Mouse (Mus musculus) small intestine, adult 2 months (tissue): ENCODE measurements around the gene Wsb2. TPM values are rescaled to one million over a fixed set of nuclear protein-coding genes. Genes with fewer than 3 reads are reported as not detected.
"Not testable (repeated sequence)": the region's sequence is repeated elsewhere in the genome, so short reads cannot be mapped to it uniquely, and the experiment has no call there.

ENCODE experiments used
- H3K27ac ChIP-seq: fragments of 200-500 bp; 2 replicates; pipeline ENCODE4 v1.5.1; 2012; ENCODE audit warnings: low read depth, low read length, control low read depth, inconsistent platforms; ENCODE audit not compliant: insufficient read depth
- H3K27me3 ChIP-seq: fragments of 200-500 bp; 2 replicates; pipeline ENCODE4 v1.6.1; 2012; ENCODE audit warnings: mild to moderate bottlenecking, moderate library complexity, low read length, inconsistent platforms; ENCODE audit not compliant: control insufficient read depth, insufficient read depth
- H3K36me3 ChIP-seq: fragments of 200-500 bp; 2 replicates; pipeline ENCODE4 v1.6.1; 2012; ENCODE audit warnings: mild to moderate bottlenecking, low read length, control low read depth, inconsistent platforms; ENCODE audit not compliant: control insufficient read depth, insufficient read depth
- H3K4me1 ChIP-seq: fragments of 200-500 bp; 2 replicates; pipeline ENCODE4 v1.6.1; 2012; ENCODE audit warnings: low read length, inconsistent platforms, mixed read lengths; ENCODE audit not compliant: control insufficient read depth, insufficient read depth, insufficient read length
- H3K4me3 ChIP-seq: fragments of 200-500 bp; 2 replicates; pipeline ENCODE4 v1.5.1; 2012; ENCODE audit warnings: low read depth, mild to moderate bottlenecking, control low read depth, inconsistent platforms, low read length, moderate library complexity
- CTCF ChIP-seq: fragments of 200-500 bp; IDR thresholded peaks from 2 replicates; pipeline ENCODE4 v1.5.1; 2012; ENCODE audit warnings: low read depth, mild to moderate bottlenecking, control low read depth, inconsistent platforms, low read length, moderate library complexity, mixed read lengths; ENCODE audit not compliant: insufficient replicate concordance, insufficient read length; ENCODE audit errors: extremely low read depth
- POLR2A ChIP-seq: fragments of 200-500 bp; IDR thresholded peaks from 2 replicates; pipeline ENCODE4 v1.6.1; 2012; ENCODE audit warnings: low read depth, mild to moderate bottlenecking, control low read depth, inconsistent platforms, low read length, moderate library complexity
- WGBS: fragments of 180-500 bp; shearing (Covaris S2); methylation state at CpG from one replicate; pipeline ENCODE4 v1.1.7; 2018; 5-methylcytosine and 5-hydroxymethylcytosine counted together
- polyA plus RNA-seq: library from polyadenylated mRNA; depleted of rRNA; stranded (reverse); fragments of >200 nt; gene quantifications from 2 replicates; pipeline ENCODE4 v1.2.3, GENCODE M21; 2012

The Wsb2 gene
- polyA plus RNA-seq, 1 experiment: 194 TPM

DNA sequence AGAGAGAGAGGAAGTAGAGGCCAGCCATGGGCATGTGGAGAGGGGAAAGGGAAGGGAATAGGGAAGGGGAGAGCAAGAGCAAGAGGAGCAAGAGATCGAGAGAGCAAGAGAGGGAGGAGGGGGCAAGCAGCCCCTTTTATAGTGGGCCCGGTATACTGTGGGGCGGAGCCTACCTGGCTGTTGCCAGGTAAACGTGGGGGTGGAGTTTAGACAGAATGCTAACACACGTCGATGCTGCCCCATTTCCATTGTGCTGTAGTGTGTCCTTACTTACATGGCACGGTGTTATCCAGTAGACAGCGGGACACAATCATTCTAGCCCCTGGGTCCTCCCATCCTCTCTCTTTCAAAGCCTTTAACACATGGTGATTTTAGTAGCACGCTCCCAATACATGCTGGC lies 42.2 kb downstream of the Wsb2 start:
- TF ChIP-seq POLR2A: no peak
- no peak for TF ChIP-seq CTCF
- Histone ChIP-seq H3K4me3 (no peak overlapping the region), H3K36me3 (no peaks in the 10 kb centered on the region), H3K27ac (no peak overlapping the region), H3K27me3 (no peaks in the 10 kb centered on the region), H3K4me1 (no peaks in the 10 kb centered on the region)
- 66% methylated on average over 9 of the region's 9 CpGs for WGBS

DNA sequence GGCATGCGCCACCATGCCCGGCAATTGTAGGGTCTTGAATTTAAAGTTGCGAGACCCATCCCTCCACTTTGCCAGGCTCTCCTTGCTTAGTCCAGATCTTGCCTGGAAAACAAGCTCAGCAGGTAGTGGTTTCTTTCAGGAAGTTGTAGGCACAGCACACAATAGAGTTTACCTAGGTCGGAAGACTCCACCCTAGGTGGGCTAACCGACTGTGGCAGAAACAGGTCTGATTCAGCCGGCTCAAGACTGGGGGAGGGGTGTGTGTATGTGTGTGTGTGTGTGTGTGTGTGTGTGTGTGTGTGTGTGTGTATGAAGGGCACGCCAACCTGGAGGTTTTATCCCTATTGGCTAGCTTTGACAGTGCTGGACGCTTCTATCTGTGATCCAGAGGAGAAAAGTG lies 46.5 kb downstream of the Wsb2 start:
- no peak overlapping the region for H3K4me3 ChIP-seq
- no peaks in the 10 kb centered on the region for H3K36me3 ChIP-seq
- TF ChIP-seq POLR2A (no peak), CTCF (no peak)
- no peak overlapping the region for H3K27ac ChIP-seq
- no peaks in the 10 kb centered on the region for H3K4me1 ChIP-seq
- 66% methylated on average over 8 of the region's 8 CpGs for WGBS
- H3K27me3 ChIP-seq: no peaks in the 10 kb centered on the region

DNA sequence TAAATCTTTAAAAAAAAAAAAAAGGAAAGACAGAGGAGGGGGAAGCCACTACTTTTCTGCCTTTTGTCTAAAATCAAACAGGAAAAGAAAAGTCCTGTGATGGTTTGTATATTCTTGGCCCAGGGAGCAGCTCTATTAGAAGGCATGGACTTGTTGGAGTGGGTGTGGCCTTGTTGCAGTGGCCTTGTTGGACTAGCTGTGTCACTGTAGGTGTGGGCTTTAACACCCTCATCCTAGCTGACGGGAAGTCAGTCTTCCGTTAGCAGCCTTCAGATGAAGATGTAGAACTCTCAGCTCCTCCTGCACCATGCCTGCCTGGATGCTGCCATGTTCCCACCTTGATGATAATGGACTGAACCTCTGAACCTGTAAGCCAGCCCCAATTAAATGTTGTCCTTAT lies 47.6 kb downstream of the Wsb2 start:
- not testable (repeated sequence) for H3K4me1 ChIP-seq, H3K36me3 ChIP-seq, H3K27me3 ChIP-seq, H3K4me3 ChIP-seq, H3K27ac ChIP-seq
- WGBS: 93% methylated on average over 2 of the region's 2 CpGs

DNA sequence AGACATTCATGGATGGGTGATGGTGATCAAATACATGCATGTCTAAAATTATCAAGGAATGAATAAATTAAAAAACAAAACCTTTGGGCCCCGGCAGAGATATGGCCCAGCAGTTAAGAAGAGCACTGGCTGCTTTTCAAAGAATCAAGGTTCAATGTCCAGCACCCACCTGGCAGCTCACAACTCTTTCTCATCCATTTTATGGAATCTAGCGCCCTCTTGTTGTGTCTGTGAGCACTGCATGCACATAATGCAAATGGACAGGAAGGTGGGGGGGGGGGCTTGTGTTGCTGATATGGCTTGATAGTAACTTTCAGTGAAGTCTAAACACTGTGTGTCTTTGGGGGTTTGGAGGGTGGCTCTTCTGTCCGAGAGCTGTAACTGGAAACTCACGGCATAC lies 51.1 kb downstream of the Wsb2 start:
- no peak overlapping the region for H3K4me3 ChIP-seq
- peaks cover 5% of the 10 kb centered on the region; the same call in 1 of the 2 replicates for H3K4me1 ChIP-seq
- TF ChIP-seq CTCF (peak; percentile 62; the same call in 1 of the 2 replicates), POLR2A (no peak)
- 56% methylated on average over 4 of the region's 4 CpGs for WGBS
- no peak overlapping the region for H3K27ac ChIP-seq
- peaks cover 2% of the 10 kb centered on the region; the same call in 1 of the 2 replicates for H3K27me3 ChIP-seq
- H3K36me3 ChIP-seq: no peaks in the 10 kb centered on the region

DNA sequence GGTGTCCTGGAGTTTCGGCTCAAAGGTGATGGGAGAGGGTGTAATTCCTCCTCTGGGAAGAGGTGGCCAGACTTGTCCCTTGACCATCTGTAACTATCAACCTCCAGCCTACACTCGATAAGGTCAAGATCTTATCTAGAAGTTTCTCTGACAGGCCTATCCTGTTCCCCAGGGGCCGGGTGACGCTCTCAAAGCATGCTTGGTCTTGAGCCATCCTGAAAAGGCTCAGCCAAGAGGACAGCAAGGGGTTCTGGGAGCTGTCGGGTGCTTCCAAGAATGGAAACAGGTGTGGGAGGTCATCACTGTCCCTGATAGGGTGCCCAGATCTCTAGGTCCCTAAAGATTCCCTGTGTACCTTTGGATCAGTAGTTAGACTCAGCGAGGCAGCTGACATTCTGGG lies 52.3 kb downstream of the Wsb2 start:
- Histone ChIP-seq H3K4me3 (no peak overlapping the region), H3K27me3 (peaks cover 13% of the 10 kb centered on the region), H3K4me1 (peaks cover 7% of the 10 kb centered on the region; the same call in 1 of the 2 replicates), H3K36me3 (no peaks in the 10 kb centered on the region), H3K27ac (no peak overlapping the region)
- TF ChIP-seq POLR2A (no peak), CTCF (no peak)
- WGBS: 54% methylated on average over 6 of the region's 6 CpGs

DNA sequence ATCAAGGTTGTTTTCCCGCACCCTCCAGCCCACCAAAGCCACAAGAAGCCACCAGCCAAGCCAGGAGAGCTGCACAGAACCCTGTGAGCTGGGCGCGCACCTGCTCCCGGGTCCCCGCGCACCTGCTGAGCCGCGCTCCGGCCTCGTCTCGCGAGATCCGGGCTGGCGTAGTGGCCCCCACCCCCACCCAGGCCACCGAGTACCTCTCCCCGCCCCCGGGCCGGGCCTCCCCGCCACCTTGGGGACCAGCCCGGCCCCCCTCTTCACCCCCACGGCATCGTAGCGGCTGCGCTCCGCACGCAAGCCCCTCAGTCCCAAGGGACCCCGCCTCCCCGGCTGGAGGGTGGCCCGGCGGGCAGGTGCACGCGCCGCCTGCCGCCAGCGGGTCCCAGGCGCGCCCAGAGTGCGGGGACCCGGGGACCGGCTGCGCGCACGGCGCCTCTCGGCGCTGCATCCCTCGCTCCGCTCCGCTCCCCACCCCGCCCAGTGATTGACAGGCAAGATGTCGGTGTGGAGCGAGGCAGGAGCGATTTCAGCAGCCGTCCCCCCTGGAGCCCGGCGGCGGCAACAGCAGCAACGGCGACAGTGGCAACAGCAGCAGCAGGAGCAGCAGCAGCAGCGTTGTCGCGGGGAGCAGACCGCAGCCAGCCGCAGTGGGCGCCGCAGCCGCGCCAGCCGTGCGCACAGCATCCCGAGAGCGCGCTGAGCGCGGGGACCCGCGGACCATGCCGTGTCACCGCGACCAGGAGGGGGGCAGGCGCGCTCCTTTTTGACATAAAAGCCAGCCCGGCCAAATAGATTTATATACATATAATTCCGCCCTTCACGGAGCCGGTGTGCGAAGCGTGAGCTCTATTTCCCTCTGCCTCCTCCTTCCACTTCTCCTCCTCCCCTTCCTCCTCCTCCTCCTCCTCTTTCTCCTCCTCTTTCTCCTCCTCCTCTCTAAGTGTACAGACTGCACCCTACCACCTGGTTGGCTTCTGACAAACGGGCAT lies 56.7 kb downstream of the Wsb2 start, which contains the start of gene Ksr2:
Ksr2 (plus strand) TSS at position 494 of the 995 bp plus-strand sequence.
- no peak within 1 kb of the TSS for H3K27ac ChIP-seq
- H3K27me3 ChIP-seq: peaks cover 24% of the 10 kb centered on the region
- WGBS: 1% methylated on average over 89 of the region's 89 CpGs
- TF ChIP-seq POLR2A: no peak
- no peak for TF ChIP-seq CTCF
- H3K36me3 ChIP-seq: no peaks in the 10 kb centered on the region
- peaks cover 7% of the 10 kb centered on the region; the same call in 1 of the 2 replicates for H3K4me1 ChIP-seq
- peak within 1 kb of the TSS; percentile 67 for H3K4me3 ChIP-seq

DNA sequence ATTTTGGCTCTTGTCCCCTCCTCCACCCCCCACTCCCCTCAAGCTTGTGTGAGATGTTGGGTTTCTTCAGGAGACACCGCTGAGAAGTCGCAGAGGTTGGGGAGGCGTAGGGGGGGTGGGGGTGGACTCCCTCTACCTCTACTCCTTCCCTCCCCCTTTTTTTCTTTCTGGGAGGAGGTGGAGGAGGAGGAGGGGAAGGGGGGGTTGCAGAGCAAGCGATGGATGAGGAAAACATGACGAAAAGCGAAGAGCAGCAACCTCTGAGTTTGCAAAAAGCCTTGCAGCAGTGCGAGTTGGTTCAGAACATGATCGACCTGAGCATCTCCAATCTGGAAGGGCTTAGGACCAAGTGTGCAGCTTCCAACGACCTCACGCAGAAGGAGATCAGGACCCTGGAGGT lies 57.5 kb downstream of the Wsb2 start:
- no peak for TF ChIP-seq CTCF
- no peak for TF ChIP-seq POLR2A

More for the DNA sequence above, 57.5 kb downstream of the Wsb2 start:
- H3K4me3 ChIP-seq: no peak overlapping the region
- no peaks in the 10 kb centered on the region for H3K36me3 ChIP-seq
- no peak overlapping the region for H3K27ac ChIP-seq
- peaks cover 3% of the 10 kb centered on the region; the same call in 1 of the 2 replicates for H3K4me1 ChIP-seq
- 5% methylated on average over 10 of the region's 10 CpGs for WGBS
- H3K27me3 ChIP-seq: peaks cover 24% of the 10 kb centered on the region
